Mouse (Mus musculus): ENCODE results near the gene Rab35.

The Rab35 gene

DNA sequence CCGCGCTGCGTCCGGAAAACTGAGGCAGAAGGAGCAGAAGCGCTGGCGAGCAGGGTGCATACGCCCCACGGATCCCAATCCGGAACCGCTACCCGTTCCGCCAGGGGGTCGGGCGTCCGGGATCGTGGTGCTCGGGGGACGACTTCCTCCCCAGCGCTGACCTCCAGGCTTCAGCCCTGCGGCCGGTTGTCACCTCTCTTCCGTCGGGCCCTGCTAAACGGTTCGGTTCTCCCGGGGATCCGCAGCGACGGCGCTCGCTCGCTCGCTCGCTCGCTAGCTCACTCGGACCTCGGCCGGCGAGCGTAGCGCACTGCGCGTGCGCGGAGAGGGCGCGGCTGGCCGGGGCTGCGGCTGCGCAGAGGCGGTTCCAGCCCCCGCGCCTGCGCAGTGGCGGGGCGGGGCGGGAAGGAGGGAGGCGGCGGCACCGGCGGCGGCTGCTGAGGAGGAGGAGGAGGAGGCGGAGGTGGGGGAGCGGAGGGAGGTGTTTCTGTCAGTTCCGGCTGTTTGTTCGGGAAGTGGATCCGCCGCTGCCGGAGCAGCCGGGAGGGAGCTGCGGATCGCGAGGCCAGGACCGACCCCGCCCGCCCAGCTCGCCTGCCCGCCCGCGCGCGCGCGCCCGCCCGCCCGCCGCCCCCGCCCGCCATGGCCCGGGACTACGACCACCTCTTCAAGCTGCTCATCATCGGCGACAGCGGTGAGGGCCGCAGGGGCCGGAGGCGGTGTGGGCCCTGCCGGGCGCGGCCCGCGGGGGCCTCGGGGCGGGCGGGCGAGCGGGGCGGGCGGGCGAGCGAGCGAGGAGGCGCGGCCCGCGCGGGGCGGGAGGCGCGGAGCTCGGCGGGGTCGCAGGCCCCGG is at the start of gene Rab35:
Rab35 (plus strand) TSS at position 404 of the 853 bp plus-strand sequence.
- DNase-seq (ENCODE audit: low spot score in 2 of 2): peak; percentile 79 to 81

DNA sequence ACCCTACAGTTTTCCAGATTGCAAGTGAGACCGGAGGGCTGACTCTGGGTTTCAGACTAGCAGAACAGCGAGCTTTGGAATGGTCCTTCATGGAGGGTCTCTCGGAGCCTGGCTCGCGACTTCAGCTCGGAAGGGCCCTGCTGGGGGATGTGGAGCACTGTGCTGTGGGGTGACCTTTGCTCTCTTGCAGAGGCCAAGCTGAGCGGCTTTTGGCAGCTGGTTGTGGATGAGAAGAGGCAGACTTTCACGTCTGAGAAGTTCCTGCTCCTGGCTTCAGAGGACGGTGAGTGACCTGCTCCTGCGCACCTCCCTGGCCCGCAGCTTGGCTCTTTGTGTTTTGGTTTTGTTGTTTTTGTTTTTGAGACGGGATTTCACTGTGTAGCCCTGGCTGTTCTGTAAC is 46.1 kb upstream of the Rab35 start:
- no peak for DNase-seq (ENCODE audit: low spot score in 2 of 2)

DNA sequence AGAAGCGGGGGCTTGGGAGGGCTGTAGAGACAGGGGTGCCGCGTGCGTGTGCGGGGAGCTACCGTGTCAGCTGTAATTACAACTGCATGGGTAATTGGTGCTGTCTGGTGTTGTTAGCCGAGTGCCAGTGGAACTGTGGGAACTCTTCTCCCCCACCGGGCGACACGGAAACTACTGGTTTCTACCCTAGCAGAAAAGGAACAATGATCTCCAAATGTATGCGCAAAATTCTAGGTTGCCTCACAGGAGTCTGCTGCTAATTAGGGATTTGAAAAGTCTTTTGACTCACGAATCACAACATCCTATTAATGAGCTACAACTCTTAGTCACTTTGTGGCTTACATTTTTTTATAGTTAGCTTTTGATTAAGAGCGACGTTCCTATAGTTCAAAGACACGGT is 45.5 kb upstream of the Rab35 start:
- DNase-seq (ENCODE audit: low spot score in 2 of 2): no peak

DNA sequence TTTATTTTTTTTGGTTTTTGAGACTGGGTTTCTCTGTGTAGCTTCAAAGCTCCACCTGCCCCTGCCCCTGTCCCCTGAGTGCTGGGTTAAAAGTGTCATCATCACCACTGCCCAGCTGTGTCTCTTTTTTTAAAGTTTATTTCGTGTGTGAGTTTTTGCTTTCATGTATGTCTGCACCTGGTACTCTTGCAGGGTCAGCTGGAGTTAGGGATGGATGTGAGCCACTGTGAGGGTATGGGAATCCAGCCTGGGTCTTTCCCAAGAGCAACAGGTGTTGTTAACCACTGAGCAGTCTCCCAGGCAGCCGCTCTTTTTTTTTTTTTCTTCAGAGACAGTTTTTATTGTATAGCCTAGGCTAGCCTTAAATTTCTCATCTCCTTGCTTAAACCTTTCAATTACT is 44.9 kb upstream of the Rab35 start:
- no peak for DNase-seq (ENCODE audit: low spot score in 2 of 2)

DNA sequence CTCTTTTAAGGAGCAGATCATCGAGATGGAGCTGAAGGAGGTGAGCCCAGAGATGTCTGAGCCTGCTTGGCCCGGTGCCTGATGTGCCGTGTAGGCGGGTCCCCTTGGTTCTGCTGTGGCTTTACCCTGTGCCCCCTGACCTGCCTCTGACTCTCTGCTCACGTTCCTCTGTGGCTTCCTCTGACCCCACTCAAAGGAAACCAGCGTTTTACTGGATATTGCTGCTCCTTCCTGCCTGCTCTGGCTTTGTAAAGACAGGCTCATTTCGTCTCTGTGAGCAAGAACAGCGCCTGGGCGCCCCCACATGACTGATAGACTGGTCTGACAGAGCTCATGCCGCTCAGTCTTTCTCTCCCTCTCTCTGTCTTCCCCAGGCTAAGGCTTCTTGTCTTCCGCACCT is 40.7 kb upstream of the Rab35 start:
- DNase-seq (ENCODE audit: low spot score in 2 of 2): no peak

DNA sequence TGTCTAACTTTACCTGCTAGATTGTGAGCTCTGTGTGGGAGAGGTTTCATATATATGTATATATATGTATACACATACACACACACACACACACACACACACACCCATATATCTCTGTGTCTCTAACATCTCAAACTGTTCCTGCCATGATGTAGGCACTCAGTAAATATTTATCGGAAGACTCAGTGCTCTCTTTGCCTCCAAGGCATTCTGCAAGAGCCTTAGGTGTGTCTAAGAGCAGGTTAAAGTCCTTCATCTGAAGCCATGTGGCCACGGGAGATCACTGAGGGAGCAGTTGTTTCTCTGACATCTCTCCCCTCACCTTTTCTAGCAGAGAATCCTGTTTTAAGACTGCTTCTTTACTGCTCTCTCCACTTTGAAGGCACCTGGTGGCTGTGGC is 40.2 kb upstream of the Rab35 start:
- DNase-seq (ENCODE audit: low spot score in 2 of 2): no peak

DNA sequence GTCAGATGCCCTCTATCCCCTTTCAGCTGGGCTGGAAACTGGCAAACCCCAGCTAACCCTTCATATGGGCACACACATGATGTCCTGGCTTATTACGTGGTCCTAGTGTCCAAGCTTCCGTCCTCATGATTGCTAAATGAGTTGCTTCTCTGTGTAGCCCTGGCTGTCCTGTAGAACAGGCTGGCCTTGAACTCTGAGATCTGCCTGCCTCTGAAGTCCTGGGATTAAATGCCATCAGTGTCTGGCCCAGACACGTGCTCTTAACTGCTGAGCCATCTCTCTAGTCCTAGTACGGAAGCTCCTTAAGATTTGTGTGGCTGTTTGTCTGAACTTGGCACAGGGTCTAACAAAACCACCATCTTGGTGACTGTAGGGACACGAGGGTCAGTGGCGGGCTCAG is 28.1 kb upstream of the Rab35 start:
- no peak for DNase-seq (ENCODE audit: low spot score in 2 of 2)

DNA sequence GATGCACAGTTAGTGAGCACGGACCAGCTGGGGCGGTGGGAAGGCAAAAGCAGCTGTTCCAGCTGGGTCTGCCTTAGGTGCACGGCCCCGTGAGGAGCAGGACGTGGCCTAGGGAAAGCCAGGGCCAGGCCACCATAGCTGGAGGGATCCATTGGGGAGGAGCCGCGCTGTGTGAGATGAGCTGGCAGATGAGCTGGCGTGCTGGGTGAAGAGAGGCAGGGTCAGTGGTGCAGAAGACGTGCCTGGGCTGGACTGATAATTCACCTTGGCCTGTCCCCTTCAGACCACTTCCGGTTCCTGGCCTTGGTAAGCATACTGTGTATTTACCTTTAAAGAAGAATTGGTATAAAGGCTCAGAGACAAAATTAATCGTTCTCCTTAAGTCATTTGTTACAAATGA is 20.1 kb upstream of the Rab35 start:
- no peak for DNase-seq (ENCODE audit: low spot score in 2 of 2)

DNA sequence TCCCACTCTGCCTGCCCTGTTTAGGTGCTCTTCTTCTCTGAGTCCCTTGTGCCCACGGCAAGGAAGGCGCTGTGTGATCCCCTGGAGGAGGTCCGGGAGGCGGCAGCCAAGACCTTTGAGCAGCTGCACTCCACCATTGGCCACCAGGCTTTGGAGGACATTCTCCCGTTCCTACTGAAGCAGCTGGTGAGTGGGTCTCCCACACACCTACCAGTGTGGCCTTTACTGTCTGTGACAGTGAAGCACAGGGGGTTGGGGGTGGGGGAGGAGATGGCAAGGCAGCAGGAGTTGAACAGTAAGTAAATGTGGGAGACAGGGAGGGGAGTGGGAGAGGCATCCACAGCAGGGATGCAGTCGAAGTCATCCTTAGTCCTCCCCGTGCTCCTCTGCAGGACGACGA is 18.4 kb upstream of the Rab35 start:
- DNase-seq (ENCODE audit: low spot score in 2 of 2): no peak

DNA sequence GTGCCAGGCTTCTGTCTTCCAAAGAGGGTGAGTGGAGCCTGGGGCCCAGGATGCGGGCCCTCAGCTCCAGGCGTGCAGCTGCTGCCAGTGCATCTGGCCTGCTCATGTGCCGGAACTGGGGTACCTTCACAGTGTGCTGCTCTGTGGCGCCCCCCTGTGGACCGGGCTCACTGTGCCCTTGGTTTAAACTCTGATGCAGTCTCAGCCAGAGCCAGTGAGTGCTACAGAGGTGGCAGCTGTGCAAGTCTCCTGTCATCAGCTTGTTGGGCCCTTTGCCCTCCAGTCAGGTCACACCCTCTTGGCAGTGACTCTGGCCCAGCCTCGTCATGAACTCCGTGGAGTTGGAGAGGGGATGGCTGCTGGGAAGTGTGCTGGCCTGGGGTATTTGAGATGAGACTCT is 16.8 kb upstream of the Rab35 start:
- DNase-seq (ENCODE audit: low spot score in 2 of 2): no peak

DNA sequence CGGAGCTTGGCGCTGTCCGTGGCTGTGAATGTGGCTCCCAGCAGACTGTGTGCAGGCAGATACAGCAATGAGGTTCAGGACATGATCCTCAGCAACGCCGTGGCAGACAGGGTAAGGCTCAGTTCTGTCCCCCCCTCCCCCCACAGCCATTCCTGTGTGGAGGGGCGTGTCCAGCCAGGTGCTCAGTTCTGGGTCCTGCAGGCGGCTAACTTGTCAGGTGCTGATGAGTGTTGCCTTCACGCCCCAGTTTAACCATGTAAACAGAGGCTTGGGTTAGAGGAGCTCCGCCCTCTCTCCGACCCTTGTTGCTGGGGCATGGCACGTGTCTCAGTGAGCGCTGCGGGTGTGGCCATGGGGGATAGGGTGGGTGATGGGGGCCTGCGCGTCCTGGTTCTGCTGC is 12.0 kb upstream of the Rab35 start:
- no peak for DNase-seq (ENCODE audit: low spot score in 2 of 2)

DNA sequence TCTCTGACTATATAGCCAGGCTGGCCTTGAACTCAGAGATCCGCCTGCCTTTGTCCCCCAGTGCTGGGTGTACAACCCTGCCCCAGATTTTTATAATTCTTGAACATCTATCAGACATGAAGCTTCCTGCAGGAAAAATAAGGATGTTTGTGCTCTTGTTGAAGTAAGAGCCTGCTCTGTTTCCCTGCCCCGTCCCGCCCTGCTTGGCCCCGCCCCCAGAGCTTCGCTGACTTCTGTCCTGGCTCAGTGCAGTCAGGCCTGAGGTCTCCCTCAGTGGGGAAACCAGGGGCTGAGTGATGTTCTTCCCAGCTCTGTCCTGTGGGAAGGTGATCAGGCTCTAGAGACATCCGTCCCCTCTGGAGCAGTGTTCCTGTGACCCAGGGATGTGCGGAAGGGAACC is 9.0 kb upstream of the Rab35 start:
- DNase-seq (ENCODE audit: low spot score in 2 of 2): no peak

DNA sequence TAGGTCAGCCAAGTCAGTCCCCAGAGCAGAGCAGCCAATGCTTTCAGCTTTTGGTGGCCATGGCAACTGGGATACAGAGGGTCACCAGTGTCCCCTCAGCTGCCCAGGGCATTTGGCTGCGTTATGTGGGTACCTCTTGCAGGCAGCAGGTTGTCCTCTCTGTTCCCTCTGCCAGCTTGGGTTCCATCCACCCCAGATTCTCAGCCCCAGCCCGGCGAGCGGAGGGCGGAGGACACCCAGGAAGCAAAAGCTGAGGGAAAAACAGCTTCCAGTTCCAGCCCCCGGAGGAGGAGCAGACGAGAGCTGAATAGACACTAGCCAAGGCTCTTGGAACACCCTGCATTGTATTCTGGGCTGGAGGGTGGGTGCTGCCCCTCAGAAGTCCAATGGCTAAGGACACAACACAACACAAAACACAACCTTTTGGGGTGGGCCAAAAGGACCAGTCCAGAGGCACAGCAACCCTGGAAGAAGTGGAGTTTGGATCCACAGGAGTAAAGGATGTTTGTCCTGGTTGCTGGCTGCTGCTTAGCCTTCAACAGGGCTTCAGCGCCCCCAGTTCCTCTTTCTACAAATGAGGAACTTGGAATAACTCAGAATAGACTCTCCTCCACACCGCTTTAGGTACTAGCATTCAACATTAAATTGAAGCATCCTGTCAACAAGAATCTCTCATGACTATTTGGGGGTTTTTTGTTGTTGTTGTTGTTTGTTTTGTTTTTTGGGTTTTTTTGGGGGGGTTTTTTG is 7.8 kb upstream of the Rab35 start:
- DNase-seq (ENCODE audit: low spot score in 2 of 2): no peak

DNA sequence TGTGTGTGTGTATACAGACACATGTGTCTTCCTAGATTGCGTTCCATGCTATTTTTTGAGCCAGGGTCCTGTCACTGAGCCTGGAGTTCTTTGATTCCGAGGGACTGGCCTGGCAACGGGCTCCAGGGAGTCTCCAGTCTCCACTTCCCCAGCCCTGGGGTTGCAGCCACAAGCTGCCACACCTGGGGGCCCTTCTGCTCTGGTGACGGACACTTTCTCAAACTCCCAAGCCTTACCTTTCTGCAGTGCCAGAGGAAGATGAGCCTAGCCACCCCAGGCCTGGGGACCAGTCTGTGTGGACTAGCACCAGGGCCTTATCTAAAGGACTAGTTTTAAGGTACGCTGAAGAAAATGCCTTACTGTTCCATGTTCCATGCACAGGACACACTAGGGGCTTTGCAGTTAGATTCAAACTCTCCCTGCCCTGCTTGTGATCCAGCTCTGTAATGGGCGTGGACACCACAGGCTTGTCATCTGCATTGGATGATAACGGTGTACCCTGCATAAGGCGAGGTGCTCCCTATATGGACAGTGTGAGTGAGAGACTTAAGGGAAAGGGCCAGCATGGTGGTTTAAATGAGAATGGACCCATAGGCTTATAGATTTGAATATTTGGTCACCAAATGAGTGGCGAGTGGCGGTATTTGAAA is 5.3 kb upstream of the Rab35 start:
- no peak for DNase-seq (ENCODE audit: low spot score in 2 of 2)

DNA sequence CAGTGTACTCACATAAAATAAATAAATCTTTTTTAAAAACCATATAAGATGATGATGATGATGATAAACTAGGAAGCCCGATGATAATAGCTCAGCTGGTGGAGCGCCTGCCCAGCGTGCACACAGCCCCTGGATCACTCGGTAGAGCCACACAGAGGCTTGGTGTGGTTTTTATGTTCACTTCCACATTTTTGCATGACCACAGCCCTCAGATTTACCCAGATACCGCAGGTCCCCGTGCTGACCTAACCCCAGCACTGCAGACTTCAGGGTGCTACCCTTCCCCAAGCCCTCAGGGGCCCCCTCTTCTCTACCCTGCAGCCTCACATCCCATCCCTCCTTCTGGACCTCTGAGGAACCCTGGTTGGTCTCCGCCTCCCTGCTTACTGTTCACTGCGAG is 3.6 kb upstream of the Rab35 start:
- no peak for DNase-seq (ENCODE audit: low spot score in 2 of 2)

DNA sequence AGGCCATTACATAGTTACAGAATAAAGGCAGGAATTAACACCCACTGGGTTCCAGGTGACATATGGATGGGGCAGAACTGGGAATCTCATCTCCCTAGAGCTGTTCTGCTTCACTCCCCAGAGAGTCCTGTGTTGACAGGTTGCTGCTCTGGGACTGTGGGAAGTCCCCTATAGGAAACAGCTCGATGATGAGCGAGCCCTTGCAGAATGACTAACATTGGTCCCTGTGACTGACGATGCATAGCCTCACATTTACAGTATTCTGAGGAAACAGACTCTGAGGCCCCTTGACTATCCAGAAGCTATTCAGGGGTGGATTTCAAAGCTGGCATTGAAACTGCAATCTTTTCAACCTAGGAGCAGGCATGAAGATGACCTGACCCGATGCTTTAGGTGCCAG is 2.0 kb upstream of the Rab35 start:
- no peak for DNase-seq (ENCODE audit: low spot score in 2 of 2)

DNA sequence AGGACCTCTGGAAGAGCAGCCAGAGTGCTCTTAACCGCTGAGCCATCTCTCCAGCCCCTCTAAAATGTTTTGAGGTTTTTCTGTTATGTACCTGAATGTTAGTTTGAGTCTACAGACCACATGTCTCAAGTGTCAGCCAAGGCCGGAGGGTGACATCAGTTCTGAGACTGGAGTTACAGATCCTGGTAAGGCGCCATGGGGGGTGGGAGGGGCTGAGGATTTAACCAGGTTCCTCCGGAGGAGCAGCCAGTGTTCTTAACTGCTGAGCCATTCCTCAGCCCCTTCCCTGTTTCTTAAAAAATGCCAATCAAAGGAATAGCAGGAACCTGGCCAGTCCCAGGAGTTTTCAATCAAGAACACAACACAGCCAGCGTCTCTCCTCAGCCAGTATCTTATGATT is 1.4 kb upstream of the Rab35 start:
- no peak for DNase-seq (ENCODE audit: low spot score in 2 of 2)

DNA sequence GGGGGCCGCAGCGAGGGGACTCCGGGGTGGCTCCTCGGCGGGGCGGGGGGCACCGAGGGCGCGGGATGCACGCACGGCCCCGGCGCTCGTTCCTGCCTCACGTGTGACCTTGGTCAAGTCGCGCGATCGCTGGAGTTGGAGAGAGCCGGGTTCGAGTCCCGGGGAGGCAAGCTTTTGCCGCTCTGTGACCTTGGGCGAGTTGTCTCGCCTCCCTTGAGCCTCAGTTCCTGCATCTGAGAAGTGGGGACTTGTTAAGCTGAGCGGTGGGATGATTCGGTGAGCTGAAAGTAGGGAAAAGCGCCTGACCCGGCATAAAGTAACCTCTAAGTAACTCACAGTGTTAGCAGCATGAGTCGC is 628 bp downstream of the Rab35 start:
- DNase-seq (ENCODE audit: low spot score in 2 of 2): no peak

DNA sequence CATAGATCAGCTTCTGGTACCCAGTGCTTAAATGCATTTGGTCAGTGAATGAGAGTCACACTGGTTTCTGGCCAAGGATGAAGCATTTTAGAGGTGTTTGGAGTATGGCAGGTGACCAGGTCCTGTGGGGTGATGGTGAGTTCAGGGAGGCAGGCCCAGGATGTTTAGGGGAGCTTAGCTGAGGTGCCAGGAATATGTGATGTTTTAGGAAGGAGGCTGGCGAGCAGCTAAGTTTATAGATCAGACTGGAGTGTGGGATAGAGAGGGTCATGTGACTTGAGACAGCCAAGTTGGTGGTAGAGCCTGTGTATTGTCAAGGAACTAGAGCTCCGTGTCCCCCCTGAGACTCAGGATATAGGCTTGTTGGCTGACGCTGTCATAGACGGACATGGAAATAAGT is 1.4 kb downstream of the Rab35 start:
- no peak for DNase-seq (ENCODE audit: low spot score in 2 of 2)

DNA sequence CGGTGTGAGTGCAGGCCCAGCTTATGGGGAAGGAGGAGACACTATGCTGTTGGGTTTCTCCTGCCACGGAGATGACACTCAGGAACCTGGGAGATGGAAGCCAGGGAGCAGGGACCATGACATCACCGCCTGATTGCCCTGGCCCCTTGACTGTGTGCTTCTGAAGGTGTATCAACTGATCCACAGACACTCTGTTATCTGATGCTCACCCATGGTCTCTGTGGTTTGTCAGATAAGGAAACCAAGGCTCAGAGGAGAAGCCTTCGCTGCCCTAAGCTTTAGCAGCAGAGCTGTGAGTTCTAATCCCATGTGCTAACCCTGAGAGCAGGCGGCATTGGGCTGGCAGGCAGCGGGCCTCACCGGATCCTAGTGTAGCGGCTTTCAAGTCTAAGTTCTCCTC is 2.3 kb downstream of the Rab35 start:
- no peak for DNase-seq (ENCODE audit: low spot score in 2 of 2)

DNA sequence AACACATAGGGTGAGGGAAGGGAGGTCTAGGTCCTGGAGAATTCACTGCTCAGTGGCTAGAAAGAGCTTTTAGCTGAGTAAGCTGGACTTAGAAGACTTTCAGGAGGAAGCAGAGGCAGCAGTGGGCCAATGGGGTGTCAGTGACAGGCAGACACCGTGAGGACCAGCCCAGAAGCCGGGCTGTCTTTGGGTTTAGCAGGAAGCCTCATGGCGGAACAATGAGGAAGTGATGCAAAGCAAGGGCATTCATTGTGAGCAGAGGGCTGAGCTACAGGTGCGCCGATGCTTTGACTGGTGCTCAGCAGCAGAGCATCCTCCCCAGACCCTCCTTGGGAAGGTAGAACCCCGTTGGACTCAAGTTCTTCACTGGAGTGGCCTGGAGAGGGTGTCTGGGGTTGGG is 3.8 kb downstream of the Rab35 start:
- DNase-seq (ENCODE audit: low spot score in 2 of 2): no peak

DNA sequence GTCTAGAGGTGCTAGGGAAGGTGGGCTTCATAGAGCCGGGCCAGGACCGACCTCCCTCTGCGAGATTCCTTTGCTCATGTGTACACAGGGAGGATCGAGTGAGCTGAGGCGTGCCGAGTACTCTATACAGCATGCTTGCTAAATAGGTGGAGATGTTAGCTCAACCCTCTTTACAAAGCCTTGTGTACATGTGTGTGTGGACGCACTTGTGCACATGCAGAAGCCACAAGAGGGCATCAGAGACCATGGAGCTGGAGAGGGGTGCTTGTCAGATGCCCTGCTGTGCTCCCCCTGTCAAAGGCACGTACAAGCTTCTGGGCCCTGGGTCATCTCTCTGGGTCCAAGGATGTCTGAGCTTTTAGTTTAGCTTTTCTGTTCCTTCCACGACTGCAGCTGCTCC is 12.5 kb downstream of the Rab35 start:
- DNase-seq (ENCODE audit: low spot score in 2 of 2): no peak

DNA sequence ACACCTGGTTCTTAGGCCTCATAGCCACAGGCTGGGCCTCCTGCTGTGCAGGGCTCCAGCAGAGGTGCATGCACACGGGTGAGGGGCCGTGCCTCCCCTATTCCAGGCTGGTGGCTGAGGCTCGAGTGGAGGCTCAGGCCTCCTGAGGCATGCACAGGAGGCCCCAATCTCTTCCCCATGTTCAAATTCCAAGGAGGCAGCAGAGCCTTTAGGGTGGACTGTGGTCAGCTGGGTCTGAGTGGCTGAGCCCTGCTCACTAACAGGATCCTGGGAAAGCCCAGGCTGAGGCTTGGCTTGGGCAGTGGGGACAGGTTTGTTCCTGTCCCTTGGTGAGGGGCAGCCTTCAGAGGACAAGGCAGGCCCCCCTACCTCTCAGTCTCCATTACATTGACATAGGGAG is 17.2 kb downstream of the Rab35 start:
- DNase-seq (ENCODE audit: low spot score in 2 of 2): no peak
